Mouse (Mus musculus): ENCODE data around the gene Dpysl5. TPM values are rescaled to one million over a fixed set of nuclear protein-coding genes. Genes with fewer than 3 reads are reported as not detected.

The Dpysl5 gene
- 219 and 240 TPM in 2 replicates for polyA plus RNA-seq (2014; fragmentation: Nextera tagmentation; extraction: Ambion mirVana)

GRCm38 (mm10) chr5:30711147-30712001, at the start of gene Dpysl5:
TSS of gene Dpysl5 (plus strand) at chr5:30711564.
- under 1% methylated on average over 71 of the region's 71 CpGs for WGBS
- Histone ChIP-seq H3K36me3 (ENCODE audit: control insufficient read depth, insufficient read depth, low read length) (no peaks in the 10 kb centered on the region), H3K4me1 (ENCODE audit: control insufficient read depth, insufficient read depth, low read length) (peaks cover 31% of the 10 kb centered on the region), H3K9ac (replicated peaks; ENCODE audit: low read length) (peak within 1 kb of the TSS; percentile 95), H3K9me3 (ENCODE audit: control insufficient read depth, low read length) (no peaks in the 10 kb centered on the region), H3K27ac (replicated peaks; ENCODE audit: low read depth, low read length) (peak within 1 kb of the TSS; percentile 96), H3K4me3 (replicated peaks; ENCODE audit: low read depth, low read length) (peak within 1 kb of the TSS; percentile 83), H3K4me2 (ENCODE audit: low read length) (peak within 1 kb of the TSS; percentile 83), H3K27me3 (ENCODE audit: control insufficient read depth, insufficient read depth, low read length) (no peaks in the 10 kb centered on the region)
- DNase-seq: peak; percentile 97
- peak; percentile 92 for ATAC-seq (ENCODE audit: low FRiP score, low TSS enrichment)

- no peak overlapping the region for H3K9ac ChIP-seq (replicated peaks; ENCODE audit: low read length)
- no peak overlapping the region for H3K4me3 ChIP-seq (replicated peaks; ENCODE audit: low read depth, low read length)
- no peak overlapping the region for H3K27ac ChIP-seq (replicated peaks; ENCODE audit: low read depth, low read length)
- H3K4me1 ChIP-seq (ENCODE audit: control insufficient read depth, insufficient read depth, low read length): 0 out of 2 replicates have a peak, but pooled peaks cover 6% of the 10 kb centered on the region
- no peaks in the 10 kb centered on the region for H3K9me3 ChIP-seq (ENCODE audit: control insufficient read depth, low read length)
- no peaks in the 10 kb centered on the region for H3K36me3 ChIP-seq (ENCODE audit: control insufficient read depth, insufficient read depth, low read length)
- DNase-seq: no peak
- 90% methylated on average over 9 of the region's 9 CpGs for WGBS
- ATAC-seq (ENCODE audit: low FRiP score, low TSS enrichment): no peak
- no peaks in the 10 kb centered on the region for H3K27me3 ChIP-seq (ENCODE audit: control insufficient read depth, insufficient read depth, low read length)
- no peak overlapping the region for H3K4me2 ChIP-seq (ENCODE audit: low read length)
Measured at GRCm38 (mm10) chr5:30665360-30665759, 46.0 kb upstream of the Dpysl5 start.

- no peaks in the 10 kb centered on the region for H3K36me3 ChIP-seq (ENCODE audit: control insufficient read depth, insufficient read depth, low read length)
- ATAC-seq (ENCODE audit: low FRiP score, low TSS enrichment) (no peak), DNase-seq (no peak)
- no peaks in the 10 kb centered on the region for H3K27me3 ChIP-seq (ENCODE audit: control insufficient read depth, insufficient read depth, low read length)
- H3K4me1 ChIP-seq (ENCODE audit: control insufficient read depth, insufficient read depth, low read length): 0 out of 2 replicates have a peak, but pooled peaks cover 6% of the 10 kb centered on the region
- H3K9me3 ChIP-seq (ENCODE audit: control insufficient read depth, low read length): no peaks in the 10 kb centered on the region
- 67% methylated on average over 6 of the region's 6 CpGs for WGBS
- H3K9ac ChIP-seq (replicated peaks; ENCODE audit: low read length): peak overlapping the region; percentile 27; the same call in 1 of the 2 replicates
- peak overlapping the region; percentile 74 for H3K4me3 ChIP-seq (replicated peaks; ENCODE audit: low read depth, low read length)
- H3K27ac ChIP-seq (replicated peaks; ENCODE audit: low read depth, low read length): no peak overlapping the region
- peak overlapping the region; percentile 95 for H3K4me2 ChIP-seq (ENCODE audit: low read length)
Measured at GRCm38 (mm10) chr5:30665968-30666367, 45.4 kb upstream of the Dpysl5 start.

- Histone ChIP-seq H3K4me2 (ENCODE audit: low read length) (peak within 1 kb of the TSS; percentile 95), H3K36me3 (ENCODE audit: control insufficient read depth, insufficient read depth, low read length) (no peaks in the 10 kb centered on the region), H3K4me1 (ENCODE audit: control insufficient read depth, insufficient read depth, low read length) (0 out of 2 replicates have a peak, but pooled peaks cover 6% of the 10 kb centered on the region), H3K9me3 (ENCODE audit: control insufficient read depth, low read length) (no peaks in the 10 kb centered on the region), H3K9ac (replicated peaks; ENCODE audit: low read length) (peak within 1 kb of the TSS; percentile 69), H3K27ac (replicated peaks; ENCODE audit: low read depth, low read length) (no peak within 1 kb of the TSS), H3K27me3 (ENCODE audit: control insufficient read depth, insufficient read depth, low read length) (no peaks in the 10 kb centered on the region), H3K4me3 (replicated peaks; ENCODE audit: low read depth, low read length) (peak within 1 kb of the TSS; percentile 74)
- peak; percentile 92 for ATAC-seq (ENCODE audit: low FRiP score, low TSS enrichment)
- under 1% methylated on average over 40 of the region's 40 CpGs for WGBS
- DNase-seq: peak; percentile 94
Measured at GRCm38 (mm10) chr5:30666391-30667195, 44.8 kb upstream of the Dpysl5 start, which contains the start of gene Cenpa. TSS of gene Cenpa (plus strand) at chr5:30666777.

- H3K4me2 ChIP-seq (ENCODE audit: low read length): peak overlapping the region; percentile 95
- H3K4me1 ChIP-seq (ENCODE audit: control insufficient read depth, insufficient read depth, low read length): 0 out of 2 replicates have a peak, but pooled peaks cover 6% of the 10 kb centered on the region
- DNase-seq (no peak), ATAC-seq (ENCODE audit: low FRiP score, low TSS enrichment) (no peak)
- under 1% methylated on average over 13 of the region's 13 CpGs for WGBS
- no peak overlapping the region for H3K27ac ChIP-seq (replicated peaks; ENCODE audit: low read depth, low read length)
- no peaks in the 10 kb centered on the region for H3K27me3 ChIP-seq (ENCODE audit: control insufficient read depth, insufficient read depth, low read length)
- peak overlapping the region; percentile 69 for H3K9ac ChIP-seq (replicated peaks; ENCODE audit: low read length)
- no peaks in the 10 kb centered on the region for H3K9me3 ChIP-seq (ENCODE audit: control insufficient read depth, low read length)
- H3K4me3 ChIP-seq (replicated peaks; ENCODE audit: low read depth, low read length): peak overlapping the region; percentile 74
- 0 out of 2 replicates have a peak, but pooled peaks cover under 1% of the 10 kb centered on the region for H3K36me3 ChIP-seq (ENCODE audit: control insufficient read depth, insufficient read depth, low read length)
Measured at GRCm38 (mm10) chr5:30667215-30667614, 44.1 kb upstream of the Dpysl5 start.

- Histone ChIP-seq H3K27me3 (ENCODE audit: control insufficient read depth, insufficient read depth, low read length) (no peaks in the 10 kb centered on the region), H3K4me2 (ENCODE audit: low read length) (peak overlapping the region; percentile 95), H3K4me1 (ENCODE audit: control insufficient read depth, insufficient read depth, low read length) (0 out of 2 replicates have a peak, but pooled peaks cover 6% of the 10 kb centered on the region), H3K36me3 (ENCODE audit: control insufficient read depth, insufficient read depth, low read length) (0 out of 2 replicates have a peak, but pooled peaks cover 6% of the 10 kb centered on the region), H3K9ac (replicated peaks; ENCODE audit: low read length) (peak overlapping the region; percentile 69; the same call in 1 of the 2 replicates), H3K4me3 (replicated peaks; ENCODE audit: low read depth, low read length) (peak overlapping the region; percentile 74), H3K9me3 (ENCODE audit: control insufficient read depth, low read length) (no peaks in the 10 kb centered on the region), H3K27ac (replicated peaks; ENCODE audit: low read depth, low read length) (no peak overlapping the region)
- ATAC-seq (ENCODE audit: low FRiP score, low TSS enrichment) (no peak), DNase-seq (no peak)
- WGBS: 8% methylated on average over 3 of the region's 3 CpGs
Measured at GRCm38 (mm10) chr5:30667686-30668085, 43.7 kb upstream of the Dpysl5 start.

GRCm38 (mm10) chr5:30668637-30669495, 42.5 kb upstream of the Dpysl5 start:
- DNase-seq (no peak), ATAC-seq (ENCODE audit: low FRiP score, low TSS enrichment) (no peak)
- Histone ChIP-seq H3K27me3 (ENCODE audit: control insufficient read depth, insufficient read depth, low read length) (no peaks in the 10 kb centered on the region), H3K4me1 (ENCODE audit: control insufficient read depth, insufficient read depth, low read length) (0 out of 2 replicates have a peak, but pooled peaks cover 6% of the 10 kb centered on the region), H3K36me3 (ENCODE audit: control insufficient read depth, insufficient read depth, low read length) (peaks cover 14% of the 10 kb centered on the region; the same call in 1 of the 2 replicates), H3K9ac (replicated peaks; ENCODE audit: low read length) (no peak overlapping the region), H3K4me2 (ENCODE audit: low read length) (no peak overlapping the region), H3K27ac (replicated peaks; ENCODE audit: low read depth, low read length) (no peak overlapping the region), H3K9me3 (ENCODE audit: control insufficient read depth, low read length) (no peaks in the 10 kb centered on the region), H3K4me3 (replicated peaks; ENCODE audit: low read depth, low read length) (no peak overlapping the region)
- 95% methylated on average over 9 of the region's 9 CpGs for WGBS

GRCm38 (mm10) chr5:30669496-30669830, 41.9 kb upstream of the Dpysl5 start:
- H3K4me3 ChIP-seq (replicated peaks; ENCODE audit: low read depth, low read length): no peak overlapping the region
- no peak overlapping the region for H3K9ac ChIP-seq (replicated peaks; ENCODE audit: low read length)

More at GRCm38 (mm10) chr5:30669496-30669830, 41.9 kb upstream of the Dpysl5 start:
- Histone ChIP-seq H3K36me3 (ENCODE audit: control insufficient read depth, insufficient read depth, low read length) (peaks cover 14% of the 10 kb centered on the region; the same call in 1 of the 2 replicates), H3K27me3 (ENCODE audit: control insufficient read depth, insufficient read depth, low read length) (no peaks in the 10 kb centered on the region), H3K9me3 (ENCODE audit: control insufficient read depth, low read length) (no peaks in the 10 kb centered on the region), H3K4me2 (ENCODE audit: low read length) (no peak overlapping the region), H3K4me1 (ENCODE audit: control insufficient read depth, insufficient read depth, low read length) (0 out of 2 replicates have a peak, but pooled peaks cover 6% of the 10 kb centered on the region), H3K27ac (replicated peaks; ENCODE audit: low read depth, low read length) (no peak overlapping the region)
- WGBS: 89% methylated on average over 3 of the region's 3 CpGs
- ATAC-seq (ENCODE audit: low FRiP score, low TSS enrichment) (no peak), DNase-seq (no peak)
